Mouse (Mus musculus) CH12.LX (cell line): Measurements from ENCODE around the gene Myo15b. TPM values are rescaled to one million over a fixed set of nuclear protein-coding genes. Genes with fewer than 3 reads are reported as not detected.

Experiments
- DNase-seq: peaks from one replicate; pipeline ENCODE4 v3.0.0-alpha.2; 2013; ENCODE audit errors: extremely low read depth
- H3K27ac ChIP-seq: 2 replicates; pipeline ENCODE4 v1.5.1; 2012; ENCODE audit warnings: low read depth, mild to moderate bottlenecking, control low read depth, moderate library complexity; ENCODE audit not compliant: insufficient read depth
- H3K27me3 ChIP-seq: replicated peaks from 2 replicates; pipeline ENCODE3; 2012; ENCODE audit warnings: inconsistent platforms
- H3K36me3 ChIP-seq, 2 experiments: replicated peaks in 1 of 2; 2 replicates each; pipeline versions ENCODE3 to v1.6.1; 2012; ENCODE audit warnings: inconsistent platforms in 1 of 2, low read length in 1 of 2, mild to moderate bottlenecking in 1 of 2, mixed read lengths in 1 of 2, moderate library complexity in 1 of 2; ENCODE audit not compliant: control insufficient read depth in 1 of 2, insufficient read depth in 1 of 2
- H3K4me1 ChIP-seq, 2 experiments: 2 replicates each; pipeline ENCODE4 v1.6.1; 2012; ENCODE audit warnings: inconsistent platforms in 1 of 2, moderate library complexity in 1 of 2; ENCODE audit not compliant: insufficient read depth in 2 of 2, control insufficient read depth in 1 of 2
- H3K4me2 ChIP-seq: 2 replicates; pipeline ENCODE4 v1.6.1; 2012; ENCODE audit warnings: low read depth, mild to moderate bottlenecking, control low read depth; ENCODE audit not compliant: poor library complexity, insufficient read depth, severe bottlenecking
- H3K4me3 ChIP-seq, 3 experiments: fragments of 150-350 bp in 1 of 3; sonication (generic) in 1 of 3; replicated peaks in 1 of 3; 2 replicates each; pipeline versions ENCODE3 to v1.5.1; 2011 to 2012; ENCODE audit warnings: low read depth in 2 of 3, low read length in 2 of 3, mild to moderate bottlenecking in 2 of 3, moderate library complexity in 2 of 3, control low read depth in 1 of 3, improper control_type of control experiment in 1 of 3, inconsistent platforms in 1 of 3, mixed read lengths in 1 of 3; ENCODE audit not compliant: poor library complexity in 1 of 3
- H3K79me2 ChIP-seq: replicated peaks from 2 replicates; pipeline ENCODE4 v1.6.1; 2012; ENCODE audit warnings: mild to moderate bottlenecking, moderate library complexity; ENCODE audit not compliant: control insufficient read depth, poor library complexity, insufficient read depth, severe bottlenecking; ENCODE audit errors: extremely low read depth
- H3K9ac ChIP-seq: 2 replicates; pipeline ENCODE4 v1.6.1; 2012; ENCODE audit warnings: low read depth, mild to moderate bottlenecking, control low read depth, moderate library complexity; ENCODE audit not compliant: insufficient read depth
- H3K9me3 ChIP-seq: replicated peaks from 2 replicates; pipeline ENCODE3; 2012; ENCODE audit warnings: low read length, inconsistent platforms, mixed read lengths
- BHLHE40 ChIP-seq: IDR thresholded peaks from 2 replicates; pipeline ENCODE4 v1.6.1; 2011; ENCODE audit warnings: mild to moderate bottlenecking, low read depth, low read length, improper control_type of control experiment
- CHD1 ChIP-seq: IDR thresholded peaks from 2 replicates; pipeline ENCODE4 v1.6.1; 2012; ENCODE audit warnings: low read depth, low read length, improper control_type of control experiment, inconsistent platforms
- CTCF ChIP-seq, 2 experiments: IDR thresholded peaks in 1 of 2; conservative IDR thresholded peaks in 1 of 2; 2 replicates each; pipeline ENCODE4 v1.5.1; 2011 to 2012; ENCODE audit warnings: low read depth in 2 of 2, low read length in 2 of 2, improper control_type of control experiment in 1 of 2, inconsistent platforms in 1 of 2, mild to moderate bottlenecking in 1 of 2, moderate library complexity in 1 of 2
- EP300 ChIP-seq: IDR thresholded peaks from 2 replicates; pipeline ENCODE4 v1.6.1; 2011; ENCODE audit warnings: low read length, improper control_type of control experiment
- ETS1 ChIP-seq: conservative IDR thresholded peaks from 2 replicates; pipeline ENCODE4 v1.6.1; 2012; ENCODE audit warnings: low read depth, mild to moderate bottlenecking, inconsistent platforms, low read length, improper control_type of control experiment, moderate library complexity
- JUND ChIP-seq: conservative IDR thresholded peaks from 2 replicates; pipeline ENCODE4 v1.6.1; 2011; ENCODE audit warnings: low read depth, low read length, improper control_type of control experiment
- KAT2A ChIP-seq: IDR thresholded peaks from 2 replicates; pipeline ENCODE4 v1.6.1; 2012; ENCODE audit warnings: low read length, improper control_type of control experiment, inconsistent platforms; ENCODE audit not compliant: insufficient replicate concordance
- MAFK ChIP-seq: IDR thresholded peaks from 2 replicates; pipeline ENCODE4 v1.6.1; 2011; ENCODE audit warnings: low read length, improper control_type of control experiment; ENCODE audit not compliant: insufficient replicate concordance
- MEF2A ChIP-seq: IDR thresholded peaks from 2 replicates; pipeline ENCODE4 v1.6.1; 2014; ENCODE audit warnings: low read depth, mild to moderate bottlenecking, inconsistent platforms, low read length, improper control_type of control experiment, borderline replicate concordance
- MYC ChIP-seq: IDR thresholded peaks from 2 replicates; pipeline ENCODE4 v1.6.1; 2011; ENCODE audit warnings: low read depth, mild to moderate bottlenecking, improper control_type of control experiment, low read length
- NELFE ChIP-seq: IDR thresholded peaks from 2 replicates; pipeline ENCODE4 v1.6.1; 2011; ENCODE audit warnings: low read depth, low read length, improper control_type of control experiment
- PAX5 ChIP-seq: IDR thresholded peaks from 2 replicates; pipeline ENCODE4 v1.6.1; 2012; ENCODE audit warnings: low read length, inconsistent platforms, mixed read lengths
- POLR2AphosphoS2 ChIP-seq: IDR thresholded peaks from 2 replicates; pipeline ENCODE4 v1.6.1; 2011; ENCODE audit warnings: low read depth, low read length, improper control_type of control experiment
- RAD21 ChIP-seq: IDR thresholded peaks from 2 replicates; pipeline ENCODE4 v1.6.1; 2011; ENCODE audit warnings: low read depth, mild to moderate bottlenecking, low read length, improper control_type of control experiment, moderate library complexity
- RCOR1 ChIP-seq: conservative IDR thresholded peaks from 2 replicates; pipeline ENCODE4 v1.6.1; 2012; ENCODE audit warnings: low read depth, mild to moderate bottlenecking, inconsistent platforms, low read length, improper control_type of control experiment
- SIN3A ChIP-seq: IDR thresholded peaks from 2 replicates; pipeline ENCODE4 v1.6.1; 2012; ENCODE audit warnings: low read length, improper control_type of control experiment, inconsistent platforms
- SMC3 ChIP-seq: IDR thresholded peaks from 2 replicates; pipeline ENCODE4 v1.6.1; 2011; ENCODE audit warnings: low read depth, low read length, improper control_type of control experiment
- TBP ChIP-seq: conservative IDR thresholded peaks from 2 replicates; pipeline ENCODE4 v1.6.1; 2011; ENCODE audit warnings: low read depth, low read length, improper control_type of control experiment
- TCF12 ChIP-seq: IDR thresholded peaks from 2 replicates; pipeline ENCODE4 v1.6.1; 2014; ENCODE audit warnings: low read depth, mild to moderate bottlenecking, inconsistent platforms, low read length, improper control_type of control experiment
- UBTF ChIP-seq: IDR thresholded peaks from 2 replicates; pipeline ENCODE4 v1.6.1; 2012; ENCODE audit warnings: low read depth, mild to moderate bottlenecking, inconsistent platforms, low read length, improper control_type of control experiment, moderate library complexity
- ZC3H11A ChIP-seq: IDR thresholded peaks from 2 replicates; pipeline ENCODE4 v1.6.1; 2012; ENCODE audit warnings: low read depth, mild to moderate bottlenecking, inconsistent platforms, low read length, improper control_type of control experiment
- ZMIZ1 ChIP-seq: IDR thresholded peaks from 2 replicates; pipeline ENCODE4 v1.6.1; 2012; ENCODE audit warnings: low read depth, mild to moderate bottlenecking, inconsistent platforms, low read length, improper control_type of control experiment
- dilution Hi-C: fragments of 300-500 bp; cut with MboI; formaldehyde crosslinking; loops from 2 replicates; pipeline ENCODE4 v1.14.3; 2020; ENCODE audit warnings: low sequenced_read_pairs; ENCODE audit not compliant: extremely low pct_unique_long_range_greater_than_20kb, extremely low pct_ligation_motif_present
- in situ Hi-C: fragments of 300-500 bp; cut with MboI; formaldehyde crosslinking; loops from 3 replicates; pipeline ENCODE4 v1.14.3; 2019; ENCODE audit warnings: low sequenced_read_pairs, low pct_ligation_motif_present, low pct_unique_long_range_greater_than_20kb, mixed read lengths
- polyA plus RNA-seq: library from polyadenylated mRNA; unstranded; fragments of >175 nt; gene quantifications from 2 replicates; pipeline ENCODE4 v1.2.1, GENCODE M21; 2012; ENCODE audit warnings: low read depth; ENCODE audit not compliant: insufficient read length
- total RNA-seq, 2 experiments: library from RNA; depleted of rRNA; stranded (reverse); fragments of 300-350 nt in 1 of 2; fragments of >200 nt in 1 of 2; gene quantifications; 2 replicates each; pipeline ENCODE4 v1.2.3; 2012 to 2014

Myo15b gene
- total and polyA plus RNA-seq, 3 experiments: 0.21 to 0.43 TPM; not detected in 1

DNA sequence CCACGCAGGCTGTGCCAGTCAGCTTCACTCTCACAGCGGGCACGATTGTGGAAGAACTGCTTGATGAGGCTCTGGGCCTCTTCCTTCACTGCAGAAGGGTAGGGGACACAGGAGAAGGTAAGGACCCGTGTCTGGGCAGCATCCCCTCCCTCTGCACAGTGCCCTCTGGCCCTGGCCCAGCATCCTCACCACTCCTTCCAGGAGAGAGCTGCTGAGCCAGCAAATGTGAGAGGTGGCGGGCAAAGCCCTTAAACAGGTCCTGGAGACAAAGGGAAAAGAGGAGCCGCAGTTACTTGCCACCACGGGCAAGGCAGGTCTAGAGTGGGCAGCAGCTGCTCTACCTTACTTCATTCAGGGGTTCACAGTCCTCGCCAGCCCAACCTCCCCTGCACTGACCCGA is 34.9 kb downstream of the Myo15b start:
- no peak for DNase-seq
- H3K79me2 ChIP-seq: no peaks in the 10 kb centered on the region
- H3K9me3 ChIP-seq: no peaks in the 10 kb centered on the region
- TF ChIP-seq RCOR1 (no peak), UBTF (no peak)
- no peak overlapping the region for H3K9ac ChIP-seq
- peaks cover 59 to 88% of the 10 kb centered on the region in 2 experiments for H3K36me3 ChIP-seq
- dilution Hi-C loops: no loop called here
- no peak overlapping the region for H3K27ac ChIP-seq
- no peak overlapping the region for H3K4me2 ChIP-seq
- no peaks in the 10 kb centered on the region for H3K27me3 ChIP-seq
- in situ Hi-C loops: no loop called here
- H3K4me3 ChIP-seq: no peak overlapping the region
- peaks cover 0 to 9% of the 10 kb centered on the region in 2 experiments; a peak in 3 of 4 replicates for H3K4me1 ChIP-seq

DNA sequence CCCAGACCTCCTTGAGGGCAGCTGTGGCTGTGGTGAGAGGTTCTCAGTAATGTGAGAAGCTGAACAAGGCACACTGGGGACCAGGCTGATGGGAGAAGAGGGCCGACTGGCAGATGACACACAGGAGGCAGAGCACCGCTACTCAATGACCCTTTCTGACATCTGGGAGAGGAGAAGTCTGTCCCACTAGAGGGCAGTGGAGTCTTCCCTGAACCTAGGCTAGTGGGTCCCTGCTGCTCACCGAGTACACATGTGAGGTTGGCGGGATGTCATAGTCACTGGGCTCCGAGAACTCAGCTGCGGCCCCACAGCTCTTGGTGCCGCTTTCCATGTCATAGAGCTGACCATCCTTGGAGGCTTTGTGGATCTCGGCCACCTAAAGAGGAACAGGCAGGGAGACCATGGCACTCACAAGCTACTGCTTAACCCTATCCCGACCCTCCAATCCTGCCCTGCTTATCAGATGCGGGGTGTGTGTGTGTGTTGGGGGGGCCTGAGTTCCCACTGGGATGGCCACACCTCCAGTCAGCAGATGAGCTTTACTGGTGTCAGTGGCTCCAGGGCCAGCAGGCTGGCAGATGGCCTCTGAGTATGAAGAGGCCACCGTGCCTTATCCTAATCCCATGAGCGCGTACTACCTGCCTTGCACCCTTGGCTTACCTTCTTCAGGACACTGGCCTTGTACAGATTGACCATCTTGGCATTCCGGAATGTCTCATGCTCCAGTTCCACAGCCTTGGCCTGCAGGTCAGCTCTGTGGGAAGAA is 36.7 kb downstream of the Myo15b start:
- no peak overlapping the region for H3K4me3 ChIP-seq
- no peak overlapping the region for H3K27ac ChIP-seq
- dilution Hi-C loops: no loop called here
- in situ Hi-C loops: no loop called here
- no peaks in the 10 kb centered on the region for H3K27me3 ChIP-seq
- H3K9ac ChIP-seq: no peak overlapping the region
- H3K4me1 ChIP-seq: peaks cover 4 to 25% of the 10 kb centered on the region in 2 experiments; a peak in 3 of 4 replicates
- TF ChIP-seq ETS1: no peak
- TF ChIP-seq SMC3: peak; percentile 64
- no peak for TF ChIP-seq CHD1
- TF ChIP-seq CTCF (conservative IDR thresholded peaks at IDR 0.05 in 1 of 2, IDR thresholded peaks at IDR 0.05 in 1 of 2; ENCODE audit: low read depth in 2 of 2, low read length in 2 of 2): peak in 1 of 2 experiments; percentile 72; a peak in 3 of 4 replicates
- no peak for TF ChIP-seq POLR2AphosphoS2
- peak; percentile 60 for TF ChIP-seq RAD21
- TF ChIP-seq MAFK: no peak
- peaks cover 59 to 89% of the 10 kb centered on the region in 2 experiments for H3K36me3 ChIP-seq
- no peaks in the 10 kb centered on the region for H3K79me2 ChIP-seq
- DNase-seq: peak; percentile 61
- H3K4me2 ChIP-seq: no peak overlapping the region
- no peaks in the 10 kb centered on the region for H3K9me3 ChIP-seq

DNA sequence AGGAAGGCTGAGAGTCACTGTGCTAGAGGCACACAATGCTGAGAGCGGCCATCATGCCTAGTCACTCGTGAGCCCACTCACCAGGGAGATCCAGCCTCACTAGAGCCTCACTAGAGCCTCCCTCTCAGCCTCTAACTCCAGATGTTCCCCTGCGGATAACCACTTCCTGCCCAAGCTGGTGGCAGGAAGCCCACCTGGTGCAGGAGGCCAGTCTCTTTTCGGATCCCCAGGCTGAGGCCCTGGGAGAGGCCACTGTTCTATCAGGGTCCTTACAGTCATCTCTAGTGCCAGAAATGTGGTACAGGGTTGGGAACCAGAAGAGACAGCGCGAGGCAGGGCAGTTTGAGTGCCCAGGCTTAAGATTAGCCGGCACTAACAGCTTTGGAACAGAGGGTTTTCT is 40.2 kb downstream of the Myo15b start:
- peak; percentile 71 for DNase-seq
- in situ Hi-C loops (no loop called here), dilution Hi-C loops (no loop called here)
- no peaks in the 10 kb centered on the region for H3K79me2 ChIP-seq
- H3K9ac ChIP-seq: no peak overlapping the region
- peak; percentile 43; the same call in 1 of the 2 replicates for TF ChIP-seq TCF12
- no peak for TF ChIP-seq KAT2A
- TF ChIP-seq JUND: no peak
- no peak for TF ChIP-seq MEF2A
- peak; percentile 38 for TF ChIP-seq BHLHE40
- peak; percentile 44; the same call in 1 of the 2 replicates for TF ChIP-seq EP300
- TF ChIP-seq ZC3H11A: no peak
- TF ChIP-seq NELFE: no peak
- no peak for TF ChIP-seq SIN3A
- no peak for TF ChIP-seq TBP
- no peak for TF ChIP-seq CTCF (conservative IDR thresholded peaks at IDR 0.05 in 1 of 2, IDR thresholded peaks at IDR 0.05 in 1 of 2; ENCODE audit: low read depth in 2 of 2, low read length in 2 of 2)
- TF ChIP-seq PAX5: no peak
- TF ChIP-seq MYC: no peak
- TF ChIP-seq ZMIZ1: no peak
- no peak for TF ChIP-seq UBTF
- H3K36me3 ChIP-seq: peaks cover 41 to 86% of the 10 kb centered on the region in 2 experiments
- no peak overlapping the region for H3K27ac ChIP-seq
- H3K4me2 ChIP-seq: no peak overlapping the region
- H3K27me3 ChIP-seq: no peaks in the 10 kb centered on the region
- no peaks in the 10 kb centered on the region for H3K9me3 ChIP-seq
- H3K4me3 ChIP-seq: no peak overlapping the region
- H3K4me1 ChIP-seq: peaks cover 9 to 60% of the 10 kb centered on the region in 2 experiments; a peak in 3 of 4 replicates
